Mouse (Mus musculus) myocyte (in vitro differentiated cells): ENCODE measurements at regions not wholly inside any gene's neighbourhood (a gene's known extent, or its start where the extent isn't known, plus 50 kb on each side); places are given as distances from the start of the nearest gene placed in this dataset.

Source experiments
- H3K27me3 ChIP-seq: one replicate; pipeline ENCODE4 v1.6.1; 2011; ENCODE audit not compliant: control insufficient read depth, insufficient read depth, insufficient read length
- H3K36me3 ChIP-seq: one replicate; pipeline ENCODE4 v1.6.1; 2011; ENCODE audit not compliant: control insufficient read depth, insufficient read depth
- H3K4me2 ChIP-seq: one replicate; pipeline ENCODE4 v1.6.1; 2011; ENCODE audit warnings: low read depth, control low read depth
- H3K4me3 ChIP-seq: one replicate; pipeline ENCODE4 v1.5.1; 2011; ENCODE audit warnings: mild to moderate bottlenecking, control low read depth, moderate library complexity
- H3K79me2 ChIP-seq: one replicate; pipeline ENCODE4 v1.6.1; 2011; ENCODE audit not compliant: control insufficient read depth, insufficient read depth
- H3ac ChIP-seq: one replicate; pipeline ENCODE4 v1.6.1; 2011; ENCODE audit not compliant: control insufficient read depth, insufficient read length
- CEBPB ChIP-seq: IDR thresholded peaks from 2 replicates; pipeline ENCODE4 v1.6.1; 2011; ENCODE audit warnings: mild to moderate bottlenecking, moderate library complexity; ENCODE audit not compliant: poor library complexity, insufficient read depth, severe bottlenecking
- E2F4 ChIP-seq: IDR thresholded peaks from one replicate; pipeline ENCODE4 v1.6.1; 2011; ENCODE audit warnings: mild to moderate bottlenecking, control low read depth, moderate library complexity; ENCODE audit not compliant: insufficient read depth
- MAX ChIP-seq: IDR thresholded peaks from one replicate; pipeline ENCODE4 v1.6.1; 2011; ENCODE audit warnings: low read depth, mild to moderate bottlenecking, control low read depth
- MYOD1 ChIP-seq, 3 experiments: IDR thresholded peaks; one replicate each; pipeline ENCODE4 v1.6.1; 2011; ENCODE audit warnings: control low read depth in 2 of 3, low read depth in 2 of 3, mild to moderate bottlenecking in 2 of 3, moderate library complexity in 1 of 3; ENCODE audit not compliant: insufficient read length in 2 of 3, control insufficient read depth in 1 of 3
- MYOG ChIP-seq, 3 experiments: IDR thresholded peaks; one replicate each; pipeline ENCODE4 v1.6.1; 2011; ENCODE audit warnings: control low read depth in 2 of 3, low read depth in 2 of 3, mild to moderate bottlenecking in 2 of 3; ENCODE audit not compliant: insufficient read length in 2 of 3, control insufficient read depth in 1 of 3, insufficient read depth in 1 of 3
- POLR2A ChIP-seq: IDR thresholded peaks from one replicate; pipeline ENCODE4 v1.6.1; 2011; ENCODE audit warnings: low read depth, mild to moderate bottlenecking, control low read depth, moderate library complexity; ENCODE audit not compliant: insufficient read length
- POLR2AphosphoS2 ChIP-seq: IDR thresholded peaks from one replicate; pipeline ENCODE4 v1.6.1; 2011; ENCODE audit warnings: low read depth, control low read depth; ENCODE audit not compliant: insufficient read length
- REST ChIP-seq: IDR thresholded peaks from one replicate; pipeline ENCODE4 v1.6.1; 2011; ENCODE audit warnings: mild to moderate bottlenecking, control low read depth, moderate library complexity; ENCODE audit not compliant: insufficient read depth, insufficient read length
- SRF ChIP-seq: IDR thresholded peaks from one replicate; pipeline ENCODE4 v1.6.1; 2011; ENCODE audit warnings: low read depth; ENCODE audit not compliant: control insufficient read depth, insufficient read length
- TCF12 ChIP-seq: IDR thresholded peaks from one replicate; pipeline ENCODE4 v1.6.1; 2011; ENCODE audit warnings: mild to moderate bottlenecking, control low read depth; ENCODE audit not compliant: poor library complexity, insufficient read depth, severe bottlenecking
- TCF3 ChIP-seq: IDR thresholded peaks from one replicate; pipeline ENCODE4 v1.6.1; 2011; ENCODE audit warnings: low read depth, control low read depth; ENCODE audit not compliant: insufficient read length
- USF1 ChIP-seq: IDR thresholded peaks from one replicate; pipeline ENCODE4 v1.6.1; 2011; ENCODE audit warnings: low read depth, mild to moderate bottlenecking, control low read depth, moderate library complexity

DNA sequence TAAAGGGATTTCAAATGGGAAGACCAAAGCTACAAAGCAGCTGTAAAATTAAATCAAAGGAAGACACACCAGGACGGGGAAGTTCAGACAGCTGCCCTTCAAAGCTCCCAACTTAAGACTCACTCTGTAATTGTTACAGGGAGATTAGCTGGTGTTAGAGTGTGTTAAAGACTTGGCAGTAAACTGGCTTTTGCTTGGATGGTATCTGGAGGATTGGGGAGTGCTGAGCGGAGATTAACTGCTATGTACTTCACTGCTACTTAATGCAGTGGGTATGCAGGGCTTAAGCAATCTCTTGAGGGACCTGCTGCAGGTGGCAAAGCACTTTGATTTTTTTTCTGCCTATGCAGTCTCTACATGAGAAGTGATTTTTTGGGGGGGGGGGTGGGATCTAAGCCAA, 62.0 kb upstream of the Sestd1 start:
- Histone ChIP-seq H3K79me2 (no peaks in the 10 kb centered on the region), H3ac (no peak overlapping the region), H3K4me3 (no peak overlapping the region), H3K36me3 (no peaks in the 10 kb centered on the region), H3K27me3 (no peaks in the 10 kb centered on the region), H3K4me2 (peak overlapping the region; percentile 34)
- no peak for TF ChIP-seq CEBPB
- no peak for TF ChIP-seq USF1
- no peak for TF ChIP-seq POLR2A
- no peak for TF ChIP-seq TCF12
- TF ChIP-seq REST = no peak
- no peak for TF ChIP-seq SRF
- no peak for TF ChIP-seq E2F4
- TF ChIP-seq POLR2AphosphoS2 = no peak
- no peak for TF ChIP-seq MAX
- TF ChIP-seq MYOG (IDR thresholded peaks at IDR 0.05; ENCODE audit: control insufficient read depth in 1 of 3, insufficient read depth in 1 of 3, insufficient read length in 2 of 3, low read depth in 2 of 3) = no peak
- TF ChIP-seq TCF3 = no peak
- no peak for TF ChIP-seq MYOD1 (IDR thresholded peaks at IDR 0.05; ENCODE audit: control insufficient read depth in 1 of 3, insufficient read length in 2 of 3, low read depth in 2 of 3)

GRCm38 (mm10) chr2:77341575-77342332, 61.4 kb upstream of the Sestd1 start:
- Histone ChIP-seq H3K36me3 (no peaks in the 10 kb centered on the region), H3K4me3 (no peak overlapping the region), H3K4me2 (peak overlapping the region; percentile 84), H3K27me3 (no peaks in the 10 kb centered on the region), H3ac (no peak overlapping the region), H3K79me2 (no peaks in the 10 kb centered on the region)
- peak; percentile 40 for TF ChIP-seq SRF
- TF ChIP-seq CEBPB = no peak

DNA sequence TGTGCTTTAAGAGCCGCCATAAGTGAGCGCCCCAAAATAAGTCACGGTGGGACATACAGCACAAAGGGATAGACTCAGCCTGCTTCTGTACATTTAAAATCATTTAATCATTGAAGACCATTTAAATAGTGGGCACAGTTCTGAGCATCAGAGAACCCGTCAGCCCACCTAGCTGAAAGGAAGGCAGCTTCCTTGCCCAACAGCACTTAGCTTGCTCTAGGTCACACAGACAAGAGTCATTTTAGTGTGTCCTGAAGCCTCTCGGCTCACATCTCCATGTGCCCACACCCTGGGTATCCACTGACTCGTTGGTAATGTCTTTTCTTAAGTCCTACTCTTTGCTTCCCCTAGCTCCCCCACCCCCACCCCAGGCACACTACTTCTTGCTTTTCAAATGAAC, 59.7 kb upstream of the Sestd1 start:
- TF ChIP-seq MYOG (IDR thresholded peaks at IDR 0.05; ENCODE audit: control insufficient read depth in 1 of 3, insufficient read depth in 1 of 3, insufficient read length in 2 of 3, low read depth in 2 of 3) (no peak), SRF (no peak), MYOD1 (IDR thresholded peaks at IDR 0.05; ENCODE audit: control insufficient read depth in 1 of 3, insufficient read length in 2 of 3, low read depth in 2 of 3) (no peak), E2F4 (no peak), MAX (no peak), USF1 (no peak), CEBPB (no peak), POLR2A (no peak)

GRCm38 (mm10) chr2:77337786-77338406, 57.5 kb upstream of the Sestd1 start:
- no peak overlapping the region for H3K4me3 ChIP-seq
- H3K4me2 ChIP-seq = no peak overlapping the region
- H3ac ChIP-seq = no peak overlapping the region
- TF ChIP-seq MAX (no peak), MYOG (IDR thresholded peaks at IDR 0.05; ENCODE audit: control insufficient read depth in 1 of 3, insufficient read depth in 1 of 3, insufficient read length in 2 of 3, low read depth in 2 of 3) (no peak), SRF (no peak), POLR2AphosphoS2 (no peak), TCF12 (no peak), USF1 (no peak), REST (no peak), E2F4 (no peak), MYOD1 (IDR thresholded peaks at IDR 0.05; ENCODE audit: control insufficient read depth in 1 of 3, insufficient read length in 2 of 3, low read depth in 2 of 3) (no peak), CEBPB (no peak)
- no peaks in the 10 kb centered on the region for H3K36me3 ChIP-seq
- H3K27me3 ChIP-seq = no peaks in the 10 kb centered on the region
- H3K79me2 ChIP-seq = no peaks in the 10 kb centered on the region

More for the DNA sequence above, 59.7 kb upstream of the Sestd1 start:
- no peak overlapping the region for H3K4me3 ChIP-seq
- H3K79me2 ChIP-seq = no peaks in the 10 kb centered on the region
- no peak overlapping the region for H3K4me2 ChIP-seq
- H3K36me3 ChIP-seq = no peaks in the 10 kb centered on the region
- H3ac ChIP-seq = no peak overlapping the region
- no peaks in the 10 kb centered on the region for H3K27me3 ChIP-seq

DNA sequence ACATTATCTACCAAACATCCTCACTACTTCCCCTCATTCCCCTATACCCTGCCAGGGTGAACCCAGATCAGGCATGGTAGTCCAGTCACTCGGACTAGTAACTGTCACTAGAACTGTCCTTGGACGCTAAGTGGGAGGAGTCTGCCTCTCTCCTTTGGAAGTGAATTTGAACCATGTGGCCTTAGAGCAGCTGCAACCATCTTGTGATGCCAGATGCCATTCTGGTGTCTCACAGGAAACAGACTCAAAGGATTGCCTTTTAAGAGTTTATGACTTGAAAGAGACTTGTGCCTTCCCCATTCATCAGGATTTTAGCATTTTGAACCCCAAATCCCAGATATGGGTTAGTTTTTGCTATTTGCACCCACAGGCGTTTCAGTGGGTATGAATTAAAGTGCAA, 56.9 kb upstream of the Sestd1 start:
- Histone ChIP-seq H3K4me3 (no peak overlapping the region), H3K36me3 (no peaks in the 10 kb centered on the region)

More for the DNA sequence above, 56.9 kb upstream of the Sestd1 start:
- TF ChIP-seq POLR2AphosphoS2 = no peak
- peak in 2 of 3 experiments; percentile 58 to 86 for TF ChIP-seq MYOD1 (IDR thresholded peaks at IDR 0.05; ENCODE audit: control insufficient read depth in 1 of 3, insufficient read length in 2 of 3, low read depth in 2 of 3)
- peak; percentile 3 for TF ChIP-seq TCF12
- TF ChIP-seq TCF3 = no peak
- no peak for TF ChIP-seq REST
- TF ChIP-seq MYOG (IDR thresholded peaks at IDR 0.05; ENCODE audit: control insufficient read depth in 1 of 3, insufficient read depth in 1 of 3, insufficient read length in 2 of 3, low read depth in 2 of 3) = peak in 2 of 3 experiments; percentile 53 to 64
- TF ChIP-seq SRF = peak; percentile 81
- TF ChIP-seq USF1 = peak; percentile 44
- no peak for TF ChIP-seq POLR2A
- no peaks in the 10 kb centered on the region for H3K79me2 ChIP-seq
- no peak overlapping the region for H3ac ChIP-seq
- H3K27me3 ChIP-seq = no peaks in the 10 kb centered on the region
- no peak overlapping the region for H3K4me2 ChIP-seq
